Mouse (Mus musculus): ENCODE data around the gene Dlk1.

Gene Dlk1

DNA sequence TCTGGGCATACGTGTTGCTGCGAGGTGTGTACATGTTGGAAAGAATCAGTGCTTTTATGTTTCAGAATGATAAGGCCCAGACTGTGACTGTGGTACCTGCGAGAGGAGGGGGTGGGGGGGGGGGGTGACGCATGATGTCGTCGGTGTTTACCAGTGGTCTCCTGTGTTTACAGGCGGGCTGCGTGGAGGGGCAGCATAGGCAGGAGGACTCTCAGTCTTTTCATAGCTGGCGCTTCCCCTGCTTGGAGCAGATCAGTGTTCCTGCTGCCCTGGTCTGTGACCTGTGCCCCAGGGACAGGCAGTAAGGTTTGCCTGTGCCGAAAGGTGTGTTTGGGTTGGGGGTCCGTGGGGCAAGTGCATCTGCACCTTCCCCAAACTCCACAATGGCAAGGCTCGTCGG is at the start of gene Dlk1:
Dlk1 (plus strand) TSS at position 232 of the 400 bp plus-strand sequence.
- DNase-seq = no peak

DNA sequence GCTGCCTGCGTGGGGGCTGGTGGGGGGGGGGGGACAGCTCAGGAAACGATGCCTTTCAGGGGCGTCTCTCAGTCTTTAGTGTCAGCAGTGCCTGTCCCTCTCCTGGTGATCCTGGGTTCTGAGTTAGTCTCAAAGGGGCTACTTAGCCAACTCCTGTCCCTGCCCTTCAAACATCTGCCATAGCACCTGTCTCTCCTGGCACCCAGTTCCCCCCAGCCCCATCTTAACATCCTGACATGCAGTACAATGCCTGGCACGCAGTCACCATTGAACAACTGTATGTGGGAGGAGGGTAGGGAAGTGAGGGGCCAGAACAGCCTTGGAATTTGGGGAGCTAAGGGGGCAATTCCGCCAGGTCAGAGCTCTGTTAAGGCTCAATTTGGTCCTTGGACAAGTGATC is 49.7 kb upstream of the Dlk1 start:
- no peak for DNase-seq

DNA sequence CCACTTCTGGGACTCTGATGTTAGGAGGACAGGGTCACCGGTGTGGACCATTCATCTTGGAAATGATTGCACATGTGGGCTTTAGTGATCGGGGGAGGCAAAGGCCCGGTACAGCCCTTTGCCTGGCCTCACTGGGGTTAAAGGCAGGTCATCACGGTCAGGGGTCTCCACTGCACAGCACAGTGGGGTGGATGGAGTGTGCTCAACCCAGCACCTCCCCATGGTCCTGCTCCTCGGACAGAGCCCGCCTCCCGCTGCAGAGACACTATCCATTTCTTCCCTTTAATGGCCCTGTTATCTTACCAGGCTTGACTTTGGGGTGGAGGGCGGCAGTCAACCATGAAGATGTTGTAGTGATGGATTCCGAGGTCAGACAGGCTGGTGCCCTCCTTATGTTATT is 48.9 kb upstream of the Dlk1 start:
- DNase-seq = no peak

DNA sequence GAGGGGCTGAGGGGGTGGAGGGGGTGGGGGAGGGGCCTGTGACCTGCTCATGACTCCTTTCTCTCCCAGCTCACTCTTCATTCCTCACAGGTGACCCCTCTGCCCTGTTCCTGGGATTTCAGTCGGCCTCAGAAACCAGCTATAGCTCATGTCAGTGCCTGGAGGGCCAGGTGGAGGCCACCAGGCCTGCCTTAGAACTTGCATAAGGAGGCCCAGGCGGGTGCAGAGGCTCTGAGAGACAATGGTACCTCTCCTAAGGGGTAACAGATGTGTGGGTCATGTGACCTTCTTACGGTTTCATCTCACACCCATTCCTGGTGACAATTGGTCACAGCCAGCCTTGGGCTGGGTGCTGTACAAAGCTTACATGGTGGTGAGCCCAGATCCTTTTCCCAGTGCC is 46.6 kb upstream of the Dlk1 start:
- no peak for DNase-seq

DNA sequence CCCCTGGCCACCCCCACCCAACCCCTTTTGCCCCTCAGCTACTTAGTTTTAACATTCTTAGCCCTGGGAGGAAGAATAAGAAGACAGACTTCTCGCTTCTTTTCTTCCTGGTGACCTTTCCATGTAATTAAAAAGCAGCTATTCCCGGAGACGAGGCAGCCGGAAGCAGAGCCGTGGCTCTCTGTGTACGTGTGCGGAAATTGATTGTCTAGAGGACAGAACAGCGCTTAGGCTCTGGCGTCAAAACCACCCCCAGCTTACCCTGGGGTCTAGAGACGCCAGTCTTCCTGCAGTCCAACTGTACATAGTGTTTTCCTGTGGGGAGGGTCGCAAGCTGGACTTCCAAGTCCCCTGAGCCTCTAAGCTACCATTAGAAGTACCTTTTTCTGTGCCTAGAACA is 41.9 kb upstream of the Dlk1 start:
- DNase-seq = no peak

DNA sequence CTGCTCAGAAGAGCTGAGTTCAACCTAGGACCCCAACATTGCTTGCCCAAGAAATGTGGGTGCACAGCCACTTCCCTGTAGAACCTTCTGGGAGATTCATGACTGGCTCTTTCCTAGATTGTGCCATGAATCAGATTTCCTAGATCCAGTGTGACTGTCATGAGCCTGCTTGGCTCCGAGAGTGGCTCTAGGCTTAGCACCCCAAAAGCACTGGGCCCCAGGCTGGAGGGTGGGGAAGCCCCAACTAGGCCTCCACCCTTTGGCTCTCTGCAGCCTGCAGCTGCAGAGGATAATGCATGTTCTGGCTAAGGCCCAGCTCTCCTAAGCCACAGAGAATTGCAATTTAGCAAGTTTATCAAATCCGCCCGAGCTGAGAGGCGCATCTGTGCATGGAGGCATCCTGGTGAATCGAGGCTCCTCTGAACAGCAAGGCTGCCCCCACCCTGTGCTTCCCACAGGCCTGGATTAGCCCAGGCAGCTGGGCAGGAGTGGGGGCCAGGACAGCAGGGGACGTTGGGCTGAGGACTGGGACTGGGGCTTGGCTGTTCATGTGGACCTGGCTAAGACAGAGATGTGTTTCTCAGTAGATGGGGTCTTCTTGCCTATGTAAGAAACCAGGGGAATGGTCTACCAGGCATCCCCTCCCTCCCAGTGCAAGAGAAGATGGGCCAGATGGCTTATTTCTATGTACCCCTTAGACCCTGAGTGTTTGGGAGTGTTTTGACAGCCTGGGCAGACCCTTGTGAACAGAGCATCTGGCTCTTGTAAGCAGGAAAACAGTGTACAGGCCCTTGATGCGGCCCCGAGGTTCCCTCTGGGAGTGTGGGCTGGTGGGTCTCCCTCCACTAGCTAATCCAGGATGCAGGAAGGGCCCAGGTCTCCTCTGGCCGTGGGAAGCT is 41.2 kb upstream of the Dlk1 start:
- no peak for DNase-seq

DNA sequence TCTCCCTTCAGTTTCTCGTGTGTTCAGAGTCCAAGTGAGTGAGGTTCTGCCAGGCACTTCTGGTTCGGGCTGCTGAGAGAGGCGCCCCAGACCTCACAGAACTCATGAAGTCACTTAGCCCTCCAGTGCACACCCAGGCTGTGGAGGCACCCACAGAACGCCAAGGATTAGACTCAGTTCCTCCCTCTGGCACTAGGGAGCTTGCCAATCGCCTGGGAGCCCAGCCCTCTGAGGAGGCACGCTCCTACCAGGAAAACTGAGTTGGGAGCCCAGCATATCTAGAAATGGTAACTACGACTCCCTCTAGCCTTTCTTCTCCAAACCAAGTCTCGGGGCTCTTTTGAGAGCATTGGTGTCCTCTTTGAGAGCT is 40.6 kb upstream of the Dlk1 start:
- DNase-seq = no peak

DNA sequence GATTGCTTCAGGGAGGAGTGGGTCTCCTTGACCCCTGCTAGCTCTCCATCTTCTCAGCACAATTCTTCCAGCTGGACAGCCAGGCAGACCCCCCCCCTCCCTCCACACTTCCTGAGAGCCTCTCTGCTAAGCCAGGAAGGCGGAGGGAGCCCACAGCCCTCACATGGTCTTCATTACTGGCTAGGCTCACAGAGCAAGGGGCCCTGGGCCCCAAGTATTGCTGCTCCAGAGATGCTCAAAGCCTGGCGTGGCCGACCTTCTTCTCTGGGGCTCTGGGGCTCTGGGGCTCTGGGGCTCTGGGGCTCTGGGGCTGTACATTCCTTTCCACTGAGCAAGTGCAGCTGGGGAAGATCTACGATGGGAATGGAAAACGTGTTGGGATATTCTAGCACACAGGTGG is 39.9 kb upstream of the Dlk1 start:
- DNase-seq = no peak

DNA sequence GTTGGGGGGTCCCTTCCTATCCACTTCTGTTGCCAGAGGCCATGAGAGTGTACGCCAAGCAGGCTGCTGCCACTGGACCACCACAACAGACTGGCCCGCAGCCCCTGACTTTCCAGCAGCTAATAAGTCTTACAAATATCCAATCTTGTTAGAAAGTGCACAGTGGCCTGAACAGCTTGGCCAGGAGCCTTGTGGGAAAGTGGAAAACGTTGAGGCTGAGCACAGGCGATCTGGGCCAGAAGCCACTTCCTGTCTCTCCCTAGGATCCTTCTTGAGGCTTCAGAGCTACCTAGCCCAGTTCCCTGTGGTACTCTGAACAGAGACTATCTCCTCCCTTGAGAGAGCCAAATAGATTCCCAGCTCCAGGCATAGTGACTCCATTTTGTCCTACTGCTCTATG is 39.3 kb upstream of the Dlk1 start:
- no peak for DNase-seq

DNA sequence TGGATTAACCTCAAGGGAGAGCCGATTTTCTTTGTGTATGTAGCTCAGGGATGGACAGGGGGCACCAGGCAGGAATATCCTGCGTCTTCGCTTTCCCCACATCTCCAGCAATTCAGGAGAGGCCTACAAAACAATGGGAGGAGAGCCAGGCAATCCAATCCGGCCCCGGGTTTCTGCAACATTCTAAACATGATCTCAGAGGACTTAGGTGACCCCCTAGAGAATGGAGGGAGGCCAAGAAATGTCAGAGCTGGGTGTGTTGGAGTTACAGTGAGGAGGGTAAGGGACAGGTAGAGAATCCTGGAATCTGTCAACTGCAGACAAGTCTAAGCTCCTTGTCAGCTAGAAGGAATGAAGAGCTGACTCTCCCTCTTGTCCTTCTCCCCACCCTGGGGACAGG is 35.9 kb upstream of the Dlk1 start:
- no peak for DNase-seq

DNA sequence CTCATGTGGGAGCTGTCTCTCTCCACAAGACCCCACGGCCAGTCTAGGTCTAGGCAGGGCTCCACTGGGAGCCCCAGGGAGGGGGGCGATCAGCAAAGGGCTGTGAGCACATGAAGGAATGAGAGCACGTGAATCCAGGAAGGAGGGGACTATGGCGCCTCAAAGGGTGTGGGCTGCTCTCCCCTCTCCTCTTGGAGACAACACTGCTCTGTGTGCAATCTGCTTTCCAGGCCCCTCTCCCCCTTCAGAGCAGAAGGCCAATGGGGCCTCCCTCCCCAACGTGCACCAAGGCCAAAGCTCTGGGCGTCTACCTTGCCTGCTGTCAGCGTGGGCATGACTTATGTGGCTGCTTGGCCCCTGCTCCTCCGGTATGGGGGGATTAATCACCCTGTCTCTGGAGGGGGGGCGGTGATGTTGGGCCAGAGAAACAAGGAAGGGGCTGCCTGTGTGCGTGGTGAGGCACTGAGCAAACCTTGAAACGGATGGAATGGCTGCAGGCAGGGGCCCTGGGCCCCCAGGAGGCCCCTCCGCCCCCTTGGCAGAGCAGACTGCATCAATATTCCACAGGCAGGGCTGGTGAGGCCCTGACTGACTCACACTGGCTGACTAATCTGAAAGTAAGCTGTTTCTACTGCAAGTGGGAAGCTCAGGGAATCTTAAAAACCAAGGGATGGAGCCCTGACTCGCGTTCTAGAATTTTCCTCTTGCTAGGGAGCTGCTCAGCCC is 35.0 kb upstream of the Dlk1 start:
- no peak for DNase-seq

DNA sequence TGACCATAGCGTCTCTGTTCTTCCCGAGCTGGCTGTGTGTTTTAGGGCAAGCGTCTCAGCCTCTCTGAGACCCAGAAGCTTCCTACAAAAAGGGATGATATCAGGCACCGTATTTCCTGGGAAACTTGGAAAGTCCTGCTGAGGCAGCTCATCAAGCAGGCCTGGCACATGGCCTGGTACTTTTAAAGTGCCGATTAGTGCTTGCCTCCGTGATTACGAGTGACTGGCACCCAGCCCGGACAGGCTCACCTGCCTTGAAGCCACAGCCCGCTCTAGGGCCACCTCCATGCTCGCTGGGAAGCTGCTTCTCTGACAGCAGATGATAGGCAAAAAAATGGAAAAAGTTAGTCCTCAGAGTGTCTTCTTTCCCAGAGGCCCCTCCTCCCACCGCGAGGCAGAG is 32.6 kb upstream of the Dlk1 start:
- DNase-seq = no peak

DNA sequence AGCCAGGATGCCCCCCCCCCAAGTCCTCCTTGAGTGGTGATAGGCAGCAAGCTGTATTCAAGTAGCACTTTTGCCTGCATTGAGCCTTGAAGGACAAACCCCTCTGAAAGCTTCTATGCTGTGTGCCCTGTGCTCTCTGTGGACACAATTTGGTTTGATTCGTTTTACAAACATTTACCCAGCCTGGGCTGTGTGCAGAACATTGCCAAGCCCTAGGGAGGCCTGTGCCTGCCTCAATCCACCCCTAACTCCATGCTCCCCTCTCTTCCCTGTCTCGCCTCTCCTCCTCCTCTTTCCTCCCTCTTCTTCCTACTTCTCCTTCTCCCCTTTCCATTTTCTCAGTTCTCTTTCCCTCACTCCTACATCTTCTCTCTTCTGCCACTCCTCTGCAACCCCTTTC is 29.5 kb upstream of the Dlk1 start:
- no peak for DNase-seq

DNA sequence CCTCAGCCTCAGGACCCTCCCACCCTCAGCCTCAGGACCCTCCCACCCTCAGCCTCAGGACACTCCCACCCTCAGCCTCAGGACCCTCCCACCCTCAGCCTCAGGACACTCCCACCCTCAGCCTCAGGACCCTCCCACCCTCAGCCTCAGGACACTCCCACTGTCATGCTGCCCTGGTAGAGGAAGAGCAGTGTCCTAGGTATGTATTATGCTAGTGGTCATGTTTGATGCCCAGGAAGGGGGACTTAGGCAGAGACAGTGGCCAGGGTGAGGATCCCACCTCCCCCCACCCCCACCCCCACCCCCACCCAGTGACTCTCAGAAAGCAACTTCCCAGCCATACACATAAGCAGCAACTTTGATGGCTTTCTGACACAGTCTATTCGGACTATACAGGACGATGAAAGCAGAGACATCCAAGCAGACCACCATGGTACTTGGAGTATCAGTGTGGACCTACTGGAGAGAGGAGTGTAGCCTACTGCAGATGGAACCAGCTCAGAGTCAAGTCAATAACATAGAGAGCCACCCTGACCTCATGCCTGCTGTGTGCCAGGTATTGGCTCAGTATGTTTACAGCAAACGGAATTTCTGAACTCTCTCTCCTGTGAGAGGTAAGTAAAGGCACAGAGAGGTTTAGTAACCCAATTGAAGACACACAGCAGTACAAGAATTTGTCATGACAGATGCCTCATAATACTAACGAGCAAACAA is 28.8 kb upstream of the Dlk1 start:
- no peak for DNase-seq

DNA sequence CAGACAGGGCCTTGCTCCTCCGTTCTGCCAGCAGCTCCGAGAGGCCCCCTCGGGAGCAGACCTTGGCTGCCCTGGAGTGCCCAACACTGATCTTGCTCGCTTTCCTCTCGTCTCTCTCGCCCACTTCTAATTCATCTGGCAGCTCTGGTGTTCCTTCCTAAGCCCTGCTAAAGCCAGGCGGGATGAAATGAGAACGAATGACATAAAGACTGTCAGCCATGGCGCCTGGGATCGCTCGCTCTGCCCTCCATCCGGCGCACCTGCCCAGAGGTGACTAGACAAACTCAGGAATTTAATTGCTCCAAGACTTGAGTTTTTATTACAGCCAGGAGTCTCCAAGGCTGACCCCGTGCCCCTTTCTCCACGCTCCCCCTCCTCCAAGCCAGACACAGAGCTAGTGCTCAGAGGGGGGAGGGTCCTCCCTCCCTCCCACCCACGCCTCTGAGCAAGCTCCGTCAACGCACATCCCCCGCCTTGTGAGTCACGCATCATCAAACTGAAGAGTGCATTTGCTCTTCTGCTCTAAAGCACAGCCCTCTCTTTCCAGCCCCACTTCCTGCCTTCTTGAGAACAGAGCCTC is 27.8 kb upstream of the Dlk1 start:
- no peak for DNase-seq

DNA sequence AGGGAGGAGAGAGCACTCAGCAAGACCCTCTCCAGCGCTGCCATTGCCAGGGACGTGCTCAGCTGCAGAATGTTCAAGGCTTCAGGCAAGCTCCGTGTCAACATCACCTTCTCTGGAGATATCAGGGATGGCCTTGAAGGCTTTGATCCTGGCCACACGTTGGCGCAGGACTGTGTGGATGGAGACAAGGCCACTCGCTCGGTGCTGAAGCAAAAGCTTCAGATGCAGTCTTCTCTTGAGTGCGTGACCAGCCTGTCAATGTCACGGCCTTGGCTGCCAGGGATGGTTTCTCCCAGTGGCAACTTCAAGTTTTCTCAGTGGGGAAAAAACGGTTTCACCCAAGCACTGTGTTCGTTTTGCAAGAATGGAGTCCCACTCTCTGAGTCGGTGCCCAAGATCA is 26.6 kb upstream of the Dlk1 start:
- DNase-seq = no peak

DNA sequence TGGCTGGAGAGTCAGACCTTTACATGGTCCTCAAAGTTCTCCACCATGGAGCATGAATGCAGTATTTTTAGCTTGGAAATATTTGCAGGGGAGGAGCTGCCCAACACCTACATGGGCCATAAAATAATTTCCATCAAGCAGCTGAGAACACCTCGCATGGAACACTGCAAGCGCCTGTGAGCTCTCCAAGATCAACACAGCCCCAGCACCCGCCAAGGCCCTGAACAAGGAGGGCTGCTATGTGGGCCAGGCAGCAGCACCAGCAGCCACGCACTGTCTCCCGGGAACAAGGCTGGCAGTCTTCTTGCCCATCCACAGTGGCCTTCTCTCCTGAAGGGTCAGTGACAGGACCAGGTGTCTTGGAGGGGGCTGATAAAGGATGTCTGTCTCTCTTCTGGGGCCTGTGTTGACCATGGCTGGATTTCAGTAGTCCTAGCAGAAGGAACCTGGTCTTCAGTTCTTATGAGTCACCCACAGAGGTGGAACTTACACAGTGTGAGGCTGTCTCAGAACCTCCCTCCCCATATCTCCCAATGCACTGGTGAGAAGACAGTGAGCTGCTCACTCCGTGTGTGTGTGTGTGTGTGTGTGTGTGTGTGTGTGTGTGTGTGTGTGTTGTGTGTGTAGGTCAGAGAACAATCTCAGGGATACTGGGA is 20.0 kb upstream of the Dlk1 start:
- DNase-seq = no peak

DNA sequence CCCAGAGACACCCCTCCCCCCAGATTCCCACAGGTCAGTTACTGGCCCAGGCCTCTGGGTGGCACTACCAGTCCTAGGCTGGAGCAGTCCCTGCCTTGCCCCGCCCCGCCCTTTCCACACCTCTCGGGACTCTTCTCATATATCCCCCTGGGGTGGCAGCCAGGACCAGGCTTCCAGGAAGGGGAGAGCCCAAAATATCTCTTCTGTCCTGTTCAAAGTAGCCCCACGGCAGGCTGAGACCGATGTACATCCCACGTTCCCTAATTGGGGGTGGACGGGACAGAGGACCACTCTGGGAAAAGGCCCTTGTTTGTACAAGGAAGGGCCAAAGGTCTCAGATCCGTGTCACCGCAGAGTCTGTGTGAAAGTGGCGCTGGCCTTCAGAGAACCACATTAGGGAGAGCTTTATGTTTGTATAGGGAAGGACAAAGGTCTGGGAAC is 16.2 kb upstream of the Dlk1 start:
- DNase-seq = peak; percentile 21

DNA sequence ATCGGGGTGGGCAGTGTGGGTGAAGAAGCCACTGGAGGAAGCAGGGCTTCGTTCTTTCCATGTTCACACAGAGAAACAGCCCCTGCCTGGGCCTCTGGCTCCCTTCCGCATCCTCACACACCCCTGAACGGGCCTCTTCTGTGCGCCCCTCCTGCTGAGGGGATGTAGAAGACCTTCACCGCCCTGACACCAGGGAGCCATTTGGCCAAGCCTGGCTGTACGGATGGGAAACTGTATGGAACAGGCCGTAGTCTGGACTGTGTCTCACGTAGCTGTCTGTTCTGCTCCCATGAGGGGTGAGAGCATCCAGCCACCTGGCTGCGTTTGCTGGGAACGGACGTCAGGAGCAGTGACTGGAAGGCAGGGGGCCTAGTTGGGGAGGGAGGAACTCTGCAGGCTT is 15.8 kb upstream of the Dlk1 start:
- DNase-seq = no peak

DNA sequence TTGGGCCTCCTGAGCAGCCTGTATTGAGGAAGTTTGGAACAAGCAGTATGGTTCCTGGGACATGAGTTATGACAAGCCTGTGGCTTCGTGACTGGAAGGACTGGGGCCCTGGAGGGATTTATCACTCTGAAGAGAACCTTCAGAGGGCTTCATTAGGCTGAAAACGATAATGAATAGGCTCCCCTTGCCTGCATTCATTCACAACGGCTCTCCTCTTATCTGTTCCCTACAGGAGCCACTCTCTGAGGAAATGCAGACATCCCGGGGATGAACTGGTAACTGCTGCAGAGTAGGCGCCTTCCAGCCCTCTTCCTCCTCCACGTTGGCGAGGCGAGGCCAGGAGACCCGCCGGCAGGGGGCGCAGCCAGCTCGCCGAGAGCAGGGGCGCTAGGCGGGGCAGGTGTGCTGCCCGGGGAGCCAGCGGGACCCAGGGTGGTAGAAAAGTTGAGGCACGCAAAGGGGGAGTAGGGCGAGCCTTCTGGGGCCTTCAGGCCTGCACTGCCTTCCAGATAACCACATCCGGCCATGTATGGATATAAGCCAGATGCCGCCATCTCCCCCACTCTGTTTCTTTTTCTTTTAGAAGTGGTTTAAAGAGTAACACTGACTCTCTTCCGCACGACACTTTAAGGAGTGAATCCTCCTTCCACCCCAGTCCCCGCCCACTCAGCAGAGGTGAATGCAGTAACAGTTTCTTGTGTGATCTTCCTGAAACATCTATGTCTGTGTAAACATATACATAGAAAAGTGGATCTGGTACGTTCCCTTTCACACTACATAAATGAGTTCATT is 14.9 kb upstream of the Dlk1 start:
- DNase-seq = peak; percentile 68

DNA sequence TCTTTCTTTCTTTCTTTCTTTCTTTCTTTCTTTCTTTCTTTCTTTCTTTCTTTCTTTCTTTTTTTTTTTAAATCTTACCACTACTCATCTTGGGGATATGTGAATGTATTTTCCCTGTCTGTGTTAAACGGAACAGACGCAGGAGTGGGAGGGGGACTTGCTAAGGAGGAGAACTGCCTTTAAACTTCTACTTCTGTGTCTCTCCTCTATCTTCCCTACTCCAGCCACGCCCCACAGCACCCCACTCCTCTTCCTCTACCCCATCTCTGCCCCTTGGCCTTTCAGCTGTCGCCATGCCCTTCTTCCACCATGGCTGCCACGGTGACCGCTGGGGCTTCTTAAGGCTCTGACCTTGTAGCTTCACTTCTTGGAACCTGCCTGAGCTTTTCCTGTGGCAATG is 14.2 kb upstream of the Dlk1 start:
- no peak for DNase-seq

DNA sequence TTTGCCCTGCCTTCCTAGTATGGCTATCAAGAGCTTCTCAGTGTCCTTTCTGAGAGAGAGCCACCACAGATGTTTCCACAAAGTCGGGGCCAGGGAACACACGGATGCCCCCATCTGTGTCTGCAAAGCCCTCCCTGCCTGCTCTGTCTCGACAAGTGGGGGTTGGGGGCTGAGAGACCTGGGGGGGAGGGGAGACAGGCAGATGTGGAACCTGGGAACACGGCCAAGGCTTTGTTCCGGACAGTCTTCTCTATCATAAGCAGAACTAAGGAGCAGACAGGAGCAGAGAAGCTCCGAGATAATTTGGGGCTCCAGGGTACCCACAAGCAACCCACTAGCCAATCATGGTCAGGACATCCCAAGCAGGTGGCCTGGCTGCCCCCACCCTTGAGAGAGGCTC is 12.6 kb upstream of the Dlk1 start:
- no peak for DNase-seq
